Mouse (Mus musculus): ENCODE data around the gene Tmem169.
"Not testable (repeated sequence)": the region's sequence is repeated elsewhere in the genome, so short reads cannot be mapped to it uniquely, and the experiment has no call there.

Gene Tmem169

DNA sequence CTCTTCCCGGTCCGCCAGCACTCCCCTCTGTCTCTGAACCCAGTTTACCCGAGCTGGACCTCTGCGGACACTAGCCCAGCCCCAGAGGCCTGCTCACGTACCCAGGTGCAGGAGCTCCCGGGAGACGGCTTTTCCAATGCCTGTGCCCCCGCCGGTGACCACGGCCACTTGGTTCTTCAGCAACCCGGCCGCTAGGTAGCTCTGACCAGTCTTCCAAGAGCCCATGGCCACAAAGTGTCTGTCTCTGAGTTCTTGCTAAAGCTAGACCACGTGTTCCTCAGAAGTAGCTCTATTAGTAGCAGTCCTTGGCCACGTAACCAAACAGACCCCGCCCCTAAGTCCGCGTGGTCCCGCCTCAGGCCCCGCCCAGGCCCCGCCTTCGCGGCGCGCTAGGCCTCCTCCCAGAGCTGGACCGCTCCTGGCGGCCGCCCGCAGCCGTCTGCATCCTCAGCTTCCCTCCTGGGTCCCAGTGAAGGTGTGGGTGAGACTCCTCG is at the start of gene Tmem169, which contains the start of gene Pecr:
Gene Tmem169, plus strand, starts transcription at position 378 of the 494 bp plus-strand sequence.
Gene Pecr, minus strand, starts transcription at position 323 of the 494 bp plus-strand sequence.
- peak; percentile 81 for DNase-seq

DNA sequence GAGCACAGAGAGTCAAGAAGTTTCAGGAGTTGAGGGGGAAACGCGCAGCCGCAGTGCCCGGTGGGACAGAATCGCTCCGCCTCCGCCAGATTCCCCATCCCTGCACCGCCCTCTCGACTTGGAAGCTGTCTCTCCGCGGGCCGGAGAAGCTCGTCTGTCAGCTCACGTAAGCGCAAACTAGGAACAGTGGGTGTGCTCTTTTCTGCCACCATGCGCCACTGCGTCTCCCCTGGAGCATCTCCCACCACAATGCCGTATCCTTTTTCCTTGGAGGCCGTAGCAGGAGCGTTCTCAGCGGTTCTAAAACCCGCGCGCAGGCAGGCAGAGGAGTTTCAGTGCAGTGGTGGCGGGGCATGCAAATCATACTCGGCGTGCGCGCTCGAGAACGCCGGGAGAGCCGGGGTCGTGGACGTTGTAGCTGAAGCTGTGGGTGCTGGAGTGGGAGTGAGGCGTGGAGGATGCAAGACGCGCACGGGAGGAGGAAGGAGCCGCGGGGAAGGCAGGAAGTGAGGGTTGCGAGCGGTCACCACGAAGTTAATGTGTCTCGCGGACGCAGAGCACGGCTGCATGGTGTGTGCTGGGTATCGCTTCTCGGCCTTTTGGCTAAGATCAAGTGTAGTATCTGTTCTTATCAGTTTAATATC is 47.7 kb upstream of the Tmem169 start:
- DNase-seq, result peak; percentile 69

DNA sequence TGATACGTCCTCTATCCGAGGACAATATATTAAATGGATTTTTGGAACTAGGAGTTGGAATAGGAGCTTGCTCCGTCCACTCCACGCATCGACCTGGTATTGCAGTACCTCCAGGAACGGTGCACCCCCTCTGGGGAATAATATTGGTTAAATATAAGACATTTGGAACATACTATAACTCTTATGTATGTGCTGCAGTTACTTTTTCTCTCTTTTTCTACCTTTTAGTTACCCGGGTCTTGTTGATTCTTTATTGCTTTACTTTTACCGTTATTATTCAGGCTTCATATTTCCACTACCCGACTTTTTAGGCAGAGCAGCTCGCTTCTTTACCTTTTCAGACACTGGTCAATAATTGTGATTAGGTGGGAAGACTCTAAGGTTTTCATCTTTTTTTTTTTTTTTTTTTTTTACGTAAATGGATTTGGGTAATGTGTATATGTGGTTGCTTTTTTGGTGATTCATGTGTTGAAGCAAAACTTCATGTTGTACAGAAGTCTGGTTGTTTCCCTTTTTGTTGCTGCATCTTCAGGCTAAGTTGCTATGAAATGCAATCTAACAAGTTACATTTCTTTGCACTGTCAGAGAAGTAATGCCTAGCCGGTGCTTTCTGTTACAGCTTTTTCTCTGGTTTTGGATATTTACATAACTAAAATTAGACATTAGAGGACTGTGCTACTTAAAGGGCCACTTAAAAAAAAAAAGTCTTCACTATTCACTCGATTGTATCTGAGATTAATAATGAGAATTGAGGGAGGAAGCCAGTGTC is 47.0 kb upstream of the Tmem169 start:
- peak; percentile 33 for DNase-seq

DNA sequence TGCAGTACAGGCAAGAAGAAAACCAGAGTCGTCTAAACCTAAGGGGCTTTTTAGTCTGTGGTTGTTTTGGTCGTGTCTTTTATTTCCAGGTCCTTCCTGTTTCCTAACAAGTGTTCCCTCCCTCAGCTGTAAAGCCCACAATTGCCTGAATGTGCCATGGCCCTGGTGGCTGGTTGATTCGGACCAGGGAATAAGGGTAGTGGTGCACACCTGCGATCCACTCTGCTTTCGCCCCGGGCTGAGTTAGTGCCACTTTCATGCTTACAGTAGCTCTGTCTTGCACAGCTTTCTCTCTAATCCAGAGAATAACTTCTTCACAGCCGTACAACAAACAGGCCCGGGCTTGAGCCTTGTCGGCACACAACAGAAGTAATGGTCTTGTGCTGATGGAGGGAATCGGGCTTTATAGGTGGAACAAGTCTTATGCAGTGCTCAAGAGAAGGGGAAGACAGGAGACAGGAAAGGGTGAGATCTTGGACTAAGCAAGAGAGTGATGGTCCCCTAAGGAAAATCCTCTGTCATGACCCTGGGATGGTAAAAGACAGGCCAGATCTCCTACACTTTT is 46.1 kb upstream of the Tmem169 start:
- no peak for DNase-seq

DNA sequence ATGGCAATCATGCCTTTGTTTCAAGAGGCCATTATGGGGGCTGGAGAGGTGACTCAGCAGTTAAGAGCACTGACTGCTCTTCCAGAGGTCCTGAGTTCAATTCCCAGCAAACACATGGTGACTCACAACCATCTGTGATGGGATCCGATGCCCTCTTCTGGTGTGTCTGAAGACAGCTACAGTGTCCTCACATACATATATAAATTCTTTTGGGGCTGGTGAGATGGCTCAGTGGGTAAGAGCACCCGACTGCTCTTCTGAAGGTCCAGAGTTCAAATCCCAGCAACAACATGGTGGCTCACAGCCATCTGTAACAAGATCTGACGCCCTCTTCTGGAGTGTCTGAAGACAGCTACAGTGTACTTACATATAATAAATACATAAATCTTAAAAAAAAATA is 45.1 kb upstream of the Tmem169 start:
- DNase-seq, result not testable (repeated sequence)

DNA sequence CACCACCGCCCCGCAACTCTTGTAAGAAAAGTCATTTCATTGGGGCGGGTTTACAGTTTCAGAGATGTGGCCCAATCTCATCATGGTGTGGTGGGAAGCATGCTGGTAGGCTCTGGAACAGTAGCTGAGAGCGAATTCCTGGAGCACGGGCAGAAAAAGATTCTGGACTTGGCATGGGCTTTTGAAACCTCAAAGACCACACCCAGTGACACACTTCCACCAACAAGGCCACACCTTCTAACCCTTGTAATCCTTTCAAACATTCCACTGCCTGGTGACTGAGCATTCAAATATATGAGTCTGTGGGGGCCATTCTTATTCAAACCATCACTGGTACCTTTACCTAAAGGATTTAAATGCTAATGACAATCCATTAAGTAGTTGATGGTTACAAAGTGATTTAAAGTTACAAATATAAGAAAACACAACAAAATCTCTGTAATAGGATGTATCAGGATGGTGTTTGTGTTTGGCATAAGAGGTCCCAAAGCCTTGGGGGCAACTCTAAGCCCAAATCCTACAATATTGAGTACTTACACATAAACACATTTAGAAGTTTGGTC is 41.5 kb upstream of the Tmem169 start:
- DNase-seq, result no peak

DNA sequence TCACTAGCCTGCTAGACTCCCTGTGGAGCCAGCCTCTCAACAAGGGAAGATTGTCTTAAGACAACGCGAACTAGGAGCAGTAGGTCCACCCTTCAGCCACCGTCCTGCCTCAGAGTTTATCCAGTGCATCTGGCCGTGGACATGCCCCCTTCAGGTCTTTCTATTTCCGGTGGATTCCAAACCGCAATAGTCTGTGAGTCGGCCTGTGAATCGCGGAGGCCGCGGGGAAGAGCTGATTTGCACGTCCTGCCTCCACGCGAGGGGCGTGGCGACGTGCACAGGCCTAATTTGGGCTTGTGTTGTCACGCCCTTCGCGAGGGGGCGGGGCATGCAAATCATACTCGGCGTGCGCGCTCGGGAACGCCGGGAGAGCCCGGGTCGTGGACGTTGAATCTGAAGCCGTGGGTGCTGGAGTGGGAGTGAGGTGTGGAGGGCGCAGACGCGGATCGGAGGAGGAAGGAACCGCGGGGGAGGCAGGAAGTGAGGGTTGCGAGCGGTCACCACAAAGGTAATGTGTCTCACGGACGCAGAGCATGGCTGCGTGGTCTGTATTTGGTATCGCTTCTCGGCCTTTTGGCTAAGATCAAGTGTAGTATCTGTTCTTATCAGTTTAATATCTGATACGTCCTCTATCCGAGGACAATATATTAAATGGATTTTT is 40.4 kb upstream of the Tmem169 start:
- DNase-seq, result peak; percentile 99

DNA sequence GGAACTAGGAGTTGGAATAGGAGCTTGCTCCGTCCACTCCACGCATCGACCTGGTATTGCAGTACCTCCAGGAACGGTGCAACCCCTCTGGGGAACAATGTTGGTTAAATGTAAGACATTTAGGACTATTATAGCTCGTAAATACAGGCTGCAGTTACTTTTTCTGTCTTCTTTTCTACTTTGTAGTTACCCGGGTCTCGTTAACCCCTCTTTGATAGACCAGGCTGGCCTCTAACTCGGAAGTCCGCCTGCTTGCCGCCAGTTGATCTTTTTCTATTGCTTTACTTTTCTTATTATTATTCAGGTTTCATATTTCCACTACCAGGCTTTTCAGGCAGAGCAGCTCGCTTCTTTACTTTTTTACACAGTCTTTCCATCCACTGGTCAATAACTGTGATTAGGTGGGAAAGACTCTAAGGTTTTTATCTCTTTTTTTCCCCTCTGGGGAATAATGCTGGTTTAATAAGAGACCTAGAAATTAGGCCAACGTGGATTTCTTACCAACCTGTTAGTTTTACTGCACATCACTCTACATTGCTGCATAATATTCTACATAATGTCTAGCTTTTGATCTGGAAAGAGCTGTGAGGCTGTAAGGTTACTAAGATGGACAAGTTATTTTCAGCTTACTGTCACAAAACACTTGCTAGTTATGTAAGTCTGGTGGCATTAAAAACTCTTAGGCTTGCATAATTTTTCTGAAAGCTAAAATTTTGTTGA is 39.7 kb upstream of the Tmem169 start:
- peak; percentile 36 for DNase-seq

DNA sequence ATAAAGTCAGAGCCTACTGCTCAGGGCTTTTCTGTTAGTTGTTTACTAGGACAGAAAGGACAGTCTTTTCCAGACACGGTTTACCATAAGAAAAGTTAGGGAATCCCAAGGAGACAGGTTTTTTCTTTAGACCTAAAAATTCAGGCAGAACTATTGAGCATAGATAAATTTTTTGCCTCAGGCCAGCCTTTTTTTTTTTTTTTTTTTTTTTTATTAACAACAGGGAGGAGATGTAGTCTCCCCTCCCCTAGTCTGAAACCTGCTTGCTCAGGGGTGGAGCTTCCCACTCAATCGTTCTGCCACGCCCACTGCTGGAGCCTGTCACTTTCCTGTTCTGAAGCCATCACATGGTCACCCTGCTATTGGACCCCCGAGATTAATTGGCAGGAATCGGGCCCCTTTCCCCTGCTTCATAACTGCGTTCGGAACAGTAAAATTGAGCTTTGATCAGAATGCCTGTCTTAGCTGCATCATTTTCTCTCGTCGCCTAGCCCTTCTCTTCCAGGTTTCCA is 35.9 kb upstream of the Tmem169 start:
- DNase-seq, result not testable (repeated sequence)

DNA sequence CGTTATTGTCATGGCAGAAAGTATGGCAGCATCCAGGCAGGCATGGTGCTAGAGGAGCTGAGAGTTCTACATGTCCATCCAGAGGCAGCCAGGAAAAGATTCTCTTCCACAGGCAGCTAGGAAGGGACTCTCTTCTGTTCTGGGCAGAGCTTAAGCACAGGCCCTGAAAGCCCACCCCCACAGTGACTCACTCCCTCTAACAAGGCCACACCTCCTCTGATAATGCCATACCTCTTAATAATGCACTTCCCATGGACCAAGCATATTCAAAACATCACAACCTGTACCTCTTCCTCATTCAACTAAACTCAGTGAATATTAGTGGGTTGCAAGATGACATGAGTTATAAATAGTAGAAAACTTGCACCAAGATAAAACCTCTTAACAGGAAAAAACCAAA is 32.4 kb upstream of the Tmem169 start:
- no peak for DNase-seq

DNA sequence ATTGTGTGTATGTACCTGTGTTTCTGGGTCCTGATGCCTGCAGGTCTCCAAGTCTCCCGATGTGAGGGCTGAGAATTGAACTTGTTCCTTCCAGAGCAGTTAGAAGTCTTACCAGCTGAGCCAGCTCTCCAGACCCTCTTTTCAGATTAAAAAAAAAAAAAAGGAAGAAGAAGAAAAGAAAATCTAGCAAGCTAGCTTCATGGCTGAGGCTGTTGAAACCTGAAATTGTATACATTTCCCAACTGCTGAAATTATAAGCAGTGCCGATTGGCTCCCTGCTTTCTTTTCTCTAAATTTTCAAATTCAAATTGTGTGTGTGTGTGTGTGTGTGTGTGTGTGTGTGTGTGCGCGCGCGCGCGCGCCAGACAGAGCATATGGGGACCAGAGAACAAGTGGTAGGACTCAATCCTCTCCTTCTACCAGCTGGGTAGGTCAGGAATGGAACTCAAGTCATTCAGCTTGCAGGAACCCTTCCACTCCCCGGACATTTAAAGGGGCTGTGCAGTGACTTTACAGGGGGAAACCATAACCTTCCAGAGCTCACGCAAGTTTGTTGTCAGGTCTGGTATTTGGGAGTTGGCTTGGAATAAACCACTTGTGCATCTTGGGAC is 30.2 kb upstream of the Tmem169 start:
- peak; percentile 31 for DNase-seq

DNA sequence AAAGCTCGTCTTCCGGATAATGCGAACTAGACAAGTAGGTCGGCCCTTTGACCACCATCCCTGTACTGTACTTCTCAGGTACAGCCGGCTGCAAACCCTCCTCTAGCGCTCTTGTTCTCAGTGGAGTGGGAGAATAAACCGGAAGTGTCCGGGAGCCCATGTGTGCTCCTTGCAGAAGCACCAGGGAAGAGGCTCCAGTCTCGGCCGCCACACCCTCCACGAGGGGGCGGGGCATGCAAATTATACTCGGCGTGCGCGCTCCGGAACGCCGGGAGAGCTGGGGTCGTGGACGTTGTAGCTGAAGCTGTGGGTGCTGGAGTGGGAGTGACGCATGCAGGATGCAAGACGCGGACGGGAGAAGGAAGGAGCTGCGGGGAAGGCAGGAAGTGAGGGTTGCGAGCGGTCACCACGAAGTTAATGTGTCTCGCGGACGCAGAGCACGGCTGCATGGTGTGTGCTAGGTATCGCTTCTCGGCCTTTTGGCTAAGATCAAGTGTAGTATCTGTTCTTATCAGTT is 29.6 kb upstream of the Tmem169 start:
- DNase-seq, result peak; percentile 93

DNA sequence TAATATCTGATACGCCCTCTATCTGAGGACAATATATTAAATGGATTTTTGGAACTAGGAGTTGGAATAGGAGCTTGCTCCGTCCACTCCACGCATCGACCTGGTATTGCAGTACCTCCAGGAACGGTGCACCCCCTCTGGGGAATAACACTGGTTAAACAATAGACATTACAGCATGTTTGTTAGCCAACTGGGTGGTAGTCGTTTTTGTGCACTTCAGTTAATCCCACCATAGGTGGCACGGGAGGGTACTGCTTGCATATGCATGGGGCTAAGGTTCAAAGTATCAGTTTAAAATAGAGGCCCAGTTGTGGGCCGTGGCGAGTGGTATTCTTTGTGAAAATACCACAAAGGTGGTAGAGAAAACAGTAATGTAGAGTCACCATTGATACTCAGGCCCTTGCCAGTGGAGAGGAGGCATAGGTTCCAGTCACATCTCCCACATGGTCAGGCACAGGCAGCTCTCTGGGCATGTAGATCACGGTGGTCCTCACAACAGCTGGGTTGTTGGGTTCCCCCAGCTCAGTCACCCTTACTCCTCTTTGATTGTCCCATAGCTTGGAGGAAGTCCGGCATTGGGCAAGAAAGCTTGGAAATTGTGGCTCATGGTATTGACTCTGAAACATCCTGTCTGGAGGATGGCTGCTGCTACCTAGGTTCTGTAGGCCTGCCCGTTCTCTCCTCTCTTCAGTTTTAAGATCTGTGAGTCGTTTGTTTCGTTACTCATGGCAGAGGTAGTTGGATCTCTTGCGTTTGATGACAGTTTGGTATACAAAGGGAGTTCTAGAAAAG is 28.9 kb upstream of the Tmem169 start:
- peak; percentile 53 for DNase-seq

DNA sequence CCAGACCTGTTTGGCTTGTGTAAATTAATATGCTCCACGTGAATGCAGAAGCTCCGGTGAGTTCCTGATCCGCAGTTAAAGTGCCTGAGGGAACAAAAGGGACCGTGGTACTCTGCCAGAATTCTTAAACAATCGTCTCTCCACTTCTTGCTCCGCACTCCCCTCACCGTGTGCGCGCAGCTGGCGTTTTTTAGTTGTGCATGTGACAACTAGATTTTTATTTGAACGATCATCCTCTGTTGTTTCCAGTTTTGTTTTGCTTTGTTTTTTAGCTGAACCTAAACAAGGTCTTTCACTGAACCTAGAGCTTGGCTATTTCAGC is 28.4 kb upstream of the Tmem169 start:
- DNase-seq, result no peak

DNA sequence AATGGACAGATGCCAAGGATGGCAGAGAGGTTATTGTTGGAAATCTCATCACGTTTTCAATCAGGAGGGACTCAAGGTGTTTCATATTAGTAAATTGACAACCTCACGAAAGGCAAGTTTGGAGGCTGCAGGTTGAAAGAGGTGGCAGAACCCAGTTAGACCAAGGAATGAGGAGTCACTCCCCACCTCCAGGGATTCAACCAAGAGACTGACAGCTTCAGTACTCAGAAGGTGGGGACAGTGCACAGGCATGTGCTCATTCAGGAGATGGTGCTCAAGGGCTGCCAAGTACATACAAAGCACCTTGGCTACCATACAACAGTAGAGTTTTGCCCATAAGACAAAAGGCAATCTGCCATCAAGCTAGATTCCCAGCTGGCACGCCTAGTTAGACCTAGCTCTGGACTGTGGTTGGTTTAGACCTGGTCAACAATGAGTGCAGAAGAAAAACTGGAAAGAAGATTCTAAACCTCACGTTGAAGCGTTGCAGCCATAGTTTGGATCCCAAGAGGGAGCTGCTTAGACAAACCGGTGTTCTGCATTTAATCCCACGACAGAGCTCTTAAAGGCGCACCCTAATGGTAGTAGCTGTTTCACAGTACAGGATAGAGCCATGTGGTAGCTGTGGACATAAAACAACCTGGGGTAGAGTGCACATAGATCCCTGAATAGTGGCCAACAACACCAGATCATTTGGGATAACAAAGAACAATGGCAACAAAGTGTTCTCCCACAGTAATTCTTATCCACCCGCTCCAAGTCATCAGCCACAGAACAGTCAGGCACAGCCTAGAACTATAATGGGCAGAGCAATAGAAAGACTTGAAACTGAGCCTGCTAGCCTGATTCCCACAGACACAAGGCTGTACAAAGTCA is 27.6 kb upstream of the Tmem169 start:
- no peak for DNase-seq

DNA sequence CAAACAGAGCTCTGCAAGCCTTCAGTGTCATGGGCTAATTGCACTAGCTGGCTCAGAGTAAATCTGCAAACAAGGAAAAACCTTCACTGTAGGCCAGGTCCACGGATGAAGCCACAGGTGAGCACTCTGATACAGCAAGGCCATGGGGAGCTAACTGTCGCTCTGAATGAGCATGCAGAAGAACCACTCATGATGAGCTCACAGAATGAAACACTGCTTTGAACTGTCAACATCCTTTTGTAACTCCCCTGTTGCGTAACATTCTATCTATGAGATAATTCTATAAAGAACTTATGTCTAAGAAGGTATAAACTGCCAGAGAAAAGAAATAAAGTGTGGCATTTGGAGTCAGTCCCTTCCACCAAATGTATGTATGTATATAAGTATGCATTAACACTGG is 21.1 kb upstream of the Tmem169 start:
- no peak for DNase-seq

DNA sequence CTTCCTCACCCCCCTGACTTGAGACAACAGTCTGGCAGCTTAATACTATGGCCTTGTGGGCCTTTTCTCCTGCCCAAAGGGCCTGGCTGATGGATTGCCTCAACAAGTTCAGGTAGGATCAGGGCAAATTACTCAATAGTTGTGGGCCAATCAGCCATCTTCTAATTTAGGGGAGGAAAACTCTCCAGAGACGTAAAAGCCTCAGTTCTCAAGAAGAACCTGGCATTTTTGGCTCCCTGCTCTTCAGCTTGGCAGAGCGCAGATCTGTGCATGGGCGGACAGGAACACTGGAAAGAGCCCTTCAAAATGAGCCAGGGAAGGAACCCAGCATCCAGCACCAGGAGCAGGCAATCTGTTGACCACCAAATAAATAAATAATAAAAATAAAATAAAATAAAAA is 6.1 kb upstream of the Tmem169 start:
- no peak for DNase-seq

DNA sequence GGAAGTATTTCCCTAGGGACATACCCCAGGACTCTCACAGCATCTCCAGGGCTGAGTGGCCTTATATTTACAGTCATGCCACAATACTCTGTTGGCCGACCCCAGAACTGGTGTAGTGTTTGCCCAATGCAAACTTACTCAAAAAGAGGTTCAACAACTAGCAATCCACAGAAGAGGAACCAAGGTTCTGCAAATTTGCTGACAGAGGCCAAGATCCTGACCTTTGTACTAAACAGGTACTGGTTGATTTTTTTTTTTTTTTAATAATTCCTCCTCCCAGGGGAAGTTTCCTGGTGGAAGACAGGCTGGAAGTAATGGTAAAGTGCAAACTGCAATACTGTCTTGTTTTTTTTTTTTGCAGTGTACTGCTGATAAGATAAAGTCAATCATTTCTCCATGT is 1.6 kb upstream of the Tmem169 start:
- no peak for DNase-seq

DNA sequence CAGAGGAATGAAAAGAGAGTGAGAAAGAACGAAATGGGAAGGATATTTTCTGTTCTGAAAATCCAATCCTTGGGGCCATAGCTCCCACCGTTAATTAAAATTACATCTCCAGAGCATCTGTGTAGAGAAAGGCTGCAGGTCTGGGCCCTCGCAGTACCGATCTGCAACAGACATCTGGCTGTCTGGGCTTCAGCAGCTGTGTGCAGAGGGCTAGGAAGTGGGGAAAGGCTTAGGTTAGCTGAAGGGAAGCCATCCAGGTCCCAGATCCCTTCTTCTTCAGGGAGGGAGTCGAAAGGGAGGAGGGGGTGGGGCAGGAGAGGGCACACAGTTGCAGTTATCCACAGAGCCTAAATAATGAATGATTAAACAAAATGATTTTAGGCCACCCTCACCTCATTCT is 370 bp downstream of the Tmem169 start:
- no peak for DNase-seq

DNA sequence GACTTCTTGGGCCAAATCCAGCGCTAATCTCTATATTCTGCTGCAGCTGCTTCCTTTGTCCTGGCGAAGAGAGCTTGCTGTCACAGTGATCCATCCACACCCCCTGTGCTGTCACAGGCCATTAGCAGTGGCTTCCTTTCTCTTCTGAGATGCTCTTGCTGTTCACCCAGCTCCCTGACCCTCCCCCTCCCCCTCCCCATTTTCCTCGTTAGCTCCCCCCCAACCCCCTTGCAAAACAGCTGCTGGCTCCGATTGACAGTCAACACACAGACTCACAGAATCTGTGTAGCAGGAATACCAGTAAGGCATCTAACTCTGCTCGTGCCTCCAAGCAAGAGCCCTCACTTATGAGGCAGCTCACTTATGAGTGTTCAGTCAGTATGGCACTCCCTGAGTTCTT is 2.7 kb downstream of the Tmem169 start:
- DNase-seq, result no peak
